Mouse (Mus musculus): ENCODE results near the gene Tmed4. TPM values are rescaled to one million over a fixed set of nuclear protein-coding genes. Genes with fewer than 3 reads are reported as not detected.

Tmed4 gene
- polyA plus RNA-seq, 1 experiment, result 55.0 TPM

GRCm38 (mm10) chr11:6252824-6253223, 21.8 kb downstream of the Tmed4 start:
- TF ChIP-seq POLR2A (IDR thresholded peaks at IDR 0.05; ENCODE audit: borderline replicate concordance, low read depth, low read length), result no peak
- TF ChIP-seq CTCF (IDR thresholded peaks at IDR 0.05; ENCODE audit: low read depth, low read length), result no peak
- no peak overlapping the region for H3K4me3 ChIP-seq (ENCODE audit: insufficient read depth, low read length)
- no peaks in the 10 kb centered on the region for H3K4me1 ChIP-seq (ENCODE audit: control insufficient read depth, insufficient read depth, low read length)
- H3K27ac ChIP-seq (ENCODE audit: insufficient read depth, low read depth, low read length), result no peak overlapping the region

DNA sequence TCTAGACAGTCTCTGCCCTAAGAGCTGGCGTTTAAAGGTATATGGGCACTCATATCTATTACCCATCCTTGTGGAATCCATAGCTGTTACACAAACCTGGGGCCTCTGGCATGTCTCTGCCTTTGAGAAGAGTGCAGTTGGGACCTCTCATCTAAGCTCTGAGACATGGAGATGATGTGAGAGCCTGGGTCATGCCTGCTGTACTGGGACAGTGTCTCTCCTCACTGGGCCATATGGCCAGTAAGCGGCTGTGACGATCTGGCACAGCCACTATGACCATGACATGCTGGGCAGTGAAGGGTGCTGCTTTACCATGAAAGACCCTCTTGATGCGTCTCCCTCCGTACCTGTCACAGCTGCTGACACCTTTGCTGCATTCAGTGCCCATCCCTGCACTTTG, 22.4 kb downstream of the Tmed4 start:
- Histone ChIP-seq H3K27ac (ENCODE audit: insufficient read depth, low read depth, low read length) (no peak overlapping the region), H3K4me1 (ENCODE audit: control insufficient read depth, insufficient read depth, low read length) (no peaks in the 10 kb centered on the region), H3K4me3 (ENCODE audit: insufficient read depth, low read length) (no peak overlapping the region)
- TF ChIP-seq CTCF (IDR thresholded peaks at IDR 0.05; ENCODE audit: low read depth, low read length) (no peak), POLR2A (IDR thresholded peaks at IDR 0.05; ENCODE audit: borderline replicate concordance, low read depth, low read length) (no peak)

GRCm38 (mm10) chr11:6244707-6245106, 30.0 kb downstream of the Tmed4 start:
- H3K27ac ChIP-seq (ENCODE audit: insufficient read depth, low read depth, low read length), result no peak overlapping the region
- H3K4me1 ChIP-seq (ENCODE audit: control insufficient read depth, insufficient read depth, low read length), result no peaks in the 10 kb centered on the region
- H3K4me3 ChIP-seq (ENCODE audit: insufficient read depth, low read length), result no peak overlapping the region
- TF ChIP-seq POLR2A (IDR thresholded peaks at IDR 0.05; ENCODE audit: borderline replicate concordance, low read depth, low read length) (no peak), CTCF (IDR thresholded peaks at IDR 0.05; ENCODE audit: low read depth, low read length) (no peak)

DNA sequence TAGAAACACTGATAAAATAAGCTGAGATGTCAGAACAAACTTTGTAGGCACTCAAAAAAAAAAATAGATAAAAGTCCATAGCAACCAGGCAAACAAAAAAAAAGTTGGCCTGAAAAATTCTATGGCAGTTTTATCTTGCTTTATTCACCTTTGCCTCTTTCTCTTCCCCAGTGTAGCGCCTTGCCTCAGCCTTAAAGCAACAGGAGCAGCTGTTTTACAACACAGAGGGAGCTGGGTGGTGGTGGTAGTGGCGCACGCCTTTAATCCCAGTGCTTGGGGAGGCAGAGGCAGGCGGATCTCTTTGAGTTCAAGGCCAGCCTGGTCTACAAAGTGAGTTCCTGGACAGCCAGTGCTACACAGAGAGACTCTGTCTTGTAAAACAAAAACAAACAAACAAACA, 41.6 kb downstream of the Tmed4 start:
- H3K4me3 ChIP-seq (ENCODE audit: insufficient read depth, low read length), result no peak overlapping the region
- no peak for TF ChIP-seq POLR2A (IDR thresholded peaks at IDR 0.05; ENCODE audit: borderline replicate concordance, low read depth, low read length)
- no peak for TF ChIP-seq CTCF (IDR thresholded peaks at IDR 0.05; ENCODE audit: low read depth, low read length)
- H3K4me1 ChIP-seq (ENCODE audit: control insufficient read depth, insufficient read depth, low read length), result no peaks in the 10 kb centered on the region
- H3K27ac ChIP-seq (ENCODE audit: insufficient read depth, low read depth, low read length), result no peak overlapping the region

GRCm38 (mm10) chr11:6230012-6230411, 44.7 kb downstream of the Tmed4 start, which contains the start of gene Npc1l1:
Gene Npc1l1, minus strand, starts transcription at chr11:6230143.
- TF ChIP-seq POLR2A (IDR thresholded peaks at IDR 0.05; ENCODE audit: borderline replicate concordance, low read depth, low read length) (no peak), CTCF (IDR thresholded peaks at IDR 0.05; ENCODE audit: low read depth, low read length) (no peak)
- no peak within 1 kb of the TSS for H3K4me3 ChIP-seq (ENCODE audit: insufficient read depth, low read length)
- no peaks in the 10 kb centered on the region for H3K4me1 ChIP-seq (ENCODE audit: control insufficient read depth, insufficient read depth, low read length)
- no peak within 1 kb of the TSS for H3K27ac ChIP-seq (ENCODE audit: insufficient read depth, low read depth, low read length)

GRCm38 (mm10) chr11:6224541-6225229, 50.0 kb downstream of the Tmed4 start:
- Histone ChIP-seq H3K4me3 (ENCODE audit: insufficient read depth, low read length) (no peak overlapping the region), H3K27ac (ENCODE audit: insufficient read depth, low read depth, low read length) (no peak overlapping the region), H3K4me1 (ENCODE audit: control insufficient read depth, insufficient read depth, low read length) (no peaks in the 10 kb centered on the region)
- TF ChIP-seq CTCF (IDR thresholded peaks at IDR 0.05; ENCODE audit: low read depth, low read length) (no peak), POLR2A (IDR thresholded peaks at IDR 0.05; ENCODE audit: borderline replicate concordance, low read depth, low read length) (no peak)

DNA sequence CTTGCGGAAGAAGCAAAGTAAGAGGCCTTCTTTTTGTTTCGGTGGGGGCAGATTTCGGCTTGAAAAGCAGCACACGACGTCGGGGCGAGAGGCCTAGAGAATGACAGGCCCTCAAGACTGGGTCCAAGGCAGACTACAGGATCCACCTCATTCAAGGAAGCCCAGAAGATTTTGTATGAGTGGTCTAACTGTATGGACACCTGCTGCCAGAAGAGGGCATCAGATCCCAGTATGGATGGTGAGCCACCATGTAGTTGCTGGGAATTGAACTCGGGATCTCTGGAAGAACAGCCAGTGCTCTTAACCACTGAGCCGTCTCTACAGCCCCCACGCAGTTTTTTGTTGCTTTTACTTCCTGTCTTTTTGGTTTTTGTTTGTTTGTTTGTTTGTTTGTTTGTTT, 52.5 kb downstream of the Tmed4 start:
- Histone ChIP-seq H3K4me1 (ENCODE audit: control insufficient read depth, insufficient read depth, low read length) (no peaks in the 10 kb centered on the region), H3K4me3 (ENCODE audit: insufficient read depth, low read length) (no peak overlapping the region), H3K27ac (ENCODE audit: insufficient read depth, low read depth, low read length) (no peak overlapping the region)
- TF ChIP-seq CTCF (IDR thresholded peaks at IDR 0.05; ENCODE audit: low read depth, low read length), result no peak
- TF ChIP-seq POLR2A (IDR thresholded peaks at IDR 0.05; ENCODE audit: borderline replicate concordance, low read depth, low read length), result no peak

Other genes starting within 250 kb of the Tmed4 start
- 0.20 and 0.63 TPM in 2 replicates for gene Camk2b, start 208.5 kb downstream of the Tmed4 start, polyA plus RNA-seq (2012; ENCODE audit: insufficient read depth, insufficient read length, missing spikeins)
- not detected in 2 replicates for gene A730071L15Rik, start 74.8 kb downstream of the Tmed4 start, polyA plus RNA-seq (2012; ENCODE audit: insufficient read depth, insufficient read length, missing spikeins)
- gene Nudcd3, start 74.5 kb downstream of the Tmed4 start, polyA plus RNA-seq (2012; ENCODE audit: insufficient read depth, insufficient read length, missing spikeins), result 30.6 and 35.0 TPM in 2 replicates
- not detected in 2 replicates for gene Npc1l1, start 44.7 kb downstream of the Tmed4 start, polyA plus RNA-seq (2012; ENCODE audit: insufficient read depth, insufficient read length, missing spikeins)
- 16.2 and 19.2 TPM in 2 replicates for gene Ddx56, start 7.1 kb downstream of the Tmed4 start, polyA plus RNA-seq (2012; ENCODE audit: insufficient read depth, insufficient read length, missing spikeins)
- gene Ogdh, start 16.8 kb upstream of the Tmed4 start, polyA plus RNA-seq (2012; ENCODE audit: insufficient read depth, insufficient read length, missing spikeins), result 52.8 and 57.1 TPM in 2 replicates
- gene Zmiz2, start 114.2 kb upstream of the Tmed4 start, polyA plus RNA-seq (2012; ENCODE audit: insufficient read depth, insufficient read length, missing spikeins), result 89.7 and 107 TPM in 2 replicates
- gene Ppia, start 140.6 kb upstream of the Tmed4 start, polyA plus RNA-seq (2012; ENCODE audit: insufficient read depth, insufficient read length, missing spikeins), result 1,442 and 1,533 TPM in 2 replicates
- 146 and 172 TPM in 2 replicates for gene H2afv, start 169.6 kb upstream of the Tmed4 start, polyA plus RNA-seq (2012; ENCODE audit: insufficient read depth, insufficient read length, missing spikeins)
- gene Purb, start 201.0 kb upstream of the Tmed4 start, polyA plus RNA-seq (2012; ENCODE audit: insufficient read depth, insufficient read length, missing spikeins), result 37.3 and 37.7 TPM in 2 replicates
- 96.5 and 106 TPM in 2 replicates for gene Myo1g, start 246.1 kb upstream of the Tmed4 start, polyA plus RNA-seq (2012; ENCODE audit: insufficient read depth, insufficient read length, missing spikeins)

Data from bone marrow macrophage, adult 2 months (primary cell).